In the genomic region with DNA sequence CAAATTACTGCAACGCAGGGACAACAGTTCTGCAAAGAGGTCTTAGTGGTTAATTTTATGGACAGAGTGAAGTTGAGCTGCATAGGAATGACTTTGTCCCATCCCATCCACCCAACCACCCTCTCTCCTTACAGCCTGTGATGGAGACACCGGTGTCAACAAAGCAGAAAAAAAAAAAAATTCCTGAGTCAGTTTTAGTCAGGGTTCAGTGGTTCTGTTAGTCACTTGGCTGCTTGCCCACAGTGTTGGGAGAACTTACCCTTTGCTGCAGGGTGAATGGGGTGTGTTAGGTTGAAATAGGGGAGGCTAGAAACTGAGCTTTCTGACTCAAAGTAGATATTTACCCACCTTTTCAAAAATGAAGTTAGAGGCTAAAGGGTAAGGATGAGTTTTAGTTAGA, we compare ENCODE assay signal across 10 mouse cellular contexts. TPM values are rescaled to one million over a fixed set of nuclear protein-coding genes. Genes with fewer than 3 reads are reported as not detected.
DNase-seq lines count a peak whose midpoint lies in the region; ATAC-seq and TF ChIP-seq lines count a peak whose summit lies in the region.
"Had no signal": no experiment of that assay in that cellular context is flagged by ENCODE, and none has a peak within 500 bp of the region (broad histone marks: within the 10 kb centered on the region; RNA-seq: fewer than 3 reads in every experiment).

No protein-coding gene starts in this region.

- no peak overlapping the region for H3K27ac ChIP-seq in kidney, embryonic 14.5 days (ENCODE audit: low read depth, low read length)
- peak overlapping the region; percentile 47; the same call in 1 of the 2 replicates for H3K27ac ChIP-seq in kidney, postnatal 0 days
- H3K27ac ChIP-seq: embryonic facial prominence, embryonic 13.5 days had no signal

- ATAC-seq in kidney, embryonic 14.5 days (ENCODE audit: low FRiP score, low TSS enrichment), result no peak
- peak; percentile 33; the same call in 1 of the 2 replicates for ATAC-seq in kidney, postnatal 0 days (replicated peaks; ENCODE audit: low FRiP score, low read depth)
- ATAC-seq in CD4-positive, CD25-positive, alpha-beta regulatory T cell, adult 4 months, result no peak
- ATAC-seq: lung, postnatal 0 days had no signal

- no peak overlapping the region for H3K4me2 ChIP-seq in kidney, embryonic 14.5 days (replicated peaks; ENCODE audit: low read depth, low read length)
- H3K4me2 ChIP-seq in kidney, postnatal 0 days (ENCODE audit: low read length), result no peak overlapping the region
- H3K4me2 ChIP-seq: embryonic facial prominence, embryonic 13.5 days had no signal

- intact Hi-C loops in heart, postnatal 10 days (cut with DNase I), result no loop called here

- no peak for TF ChIP-seq CTCF in kidney, postnatal 0 days (IDR thresholded peaks at IDR 0.05; ENCODE audit: low read depth)

- no peaks in the 10 kb centered on the region for H3K9me3 ChIP-seq in kidney, embryonic 14.5 days (ENCODE audit: control insufficient read depth, low read length)
- H3K9me3 ChIP-seq in kidney, postnatal 0 days (replicated peaks; ENCODE audit: low read length), result no peaks in the 10 kb centered on the region
- H3K9me3 ChIP-seq: embryonic facial prominence, embryonic 13.5 days had no signal

- H3K4me1 ChIP-seq in kidney, embryonic 14.5 days (ENCODE audit: control insufficient read depth, insufficient read depth, low read length), result peaks cover 18% of the 10 kb centered on the region
- peaks cover 29% of the 10 kb centered on the region for H3K4me1 ChIP-seq in kidney, postnatal 0 days (replicated peaks; ENCODE audit: insufficient read depth, low read length)

- no peak overlapping the region for H3K9ac ChIP-seq in kidney, embryonic 14.5 days (ENCODE audit: low read depth, low read length)
- no peak overlapping the region for H3K9ac ChIP-seq in kidney, postnatal 0 days (ENCODE audit: low read depth, low read length)
- H3K9ac ChIP-seq: embryonic facial prominence, embryonic 13.5 days had no signal

- H3K27me3 ChIP-seq in kidney, embryonic 14.5 days (ENCODE audit: control insufficient read depth, insufficient read depth, low read length), result no peaks in the 10 kb centered on the region
- H3K27me3 ChIP-seq in kidney, postnatal 0 days (ENCODE audit: insufficient read depth, low read length), result no peaks in the 10 kb centered on the region
- H3K27me3 ChIP-seq: embryonic facial prominence, embryonic 13.5 days had no signal

- WGBS in kidney, embryonic 14.5 days, result 33% methylated on average over 2 of the region's 2 CpGs
- 23% methylated on average over 2 of the region's 2 CpGs for WGBS in kidney, postnatal 0 days

- no peak overlapping the region for H3K4me3 ChIP-seq in kidney, embryonic 14.5 days (ENCODE audit: low read length)
- no peak overlapping the region for H3K4me3 ChIP-seq in kidney, postnatal 0 days (replicated peaks; ENCODE audit: low read depth, low read length)
- H3K4me3 ChIP-seq: embryonic facial prominence, embryonic 13.5 days had no signal

- DNase-seq in kidney, adult 11 months, result peak; percentile 90
- DNase-seq in A20 (ENCODE audit: low read depth, low spot score), result peak; percentile 60
- peak; percentile 80 for DNase-seq in adrenal gland, adult 2 months
- DNase-seq in kidney, postnatal 0 days (ENCODE audit: low spot score), result peak; percentile 74
- no peak for DNase-seq in cerebellum, adult 8-10 months
- no peak for DNase-seq in heart, postnatal 10 days

- H3K36me3 ChIP-seq in kidney, embryonic 14.5 days (ENCODE audit: control insufficient read depth, insufficient read depth, low read length), result no peaks in the 10 kb centered on the region
- no peaks in the 10 kb centered on the region for H3K36me3 ChIP-seq in kidney, postnatal 0 days (ENCODE audit: insufficient read depth, low read length)
- H3K36me3 ChIP-seq: embryonic facial prominence, embryonic 13.5 days had no signal

RNA-seq across cellular contexts. Expression of gene St3gal2, which starts 2.3 kb away (rescaled TPM):
- 12.1 and 14.3 TPM in 2 replicates for polyA plus RNA-seq in kidney, embryonic 14.5 days (2014; fragmentation: Nextera tagmentation; extraction: Ambion mirVana)
- 10 to 100 TPM; 14.2 to 29.5 TPM for total RNA-seq in adrenal gland, adult 2 months (2021)
- polyA plus RNA-seq in adrenal gland, adult 2 months (2012; rRNA removed), result 19.4 and 20.2 TPM in 2 replicates
- polyA plus RNA-seq in kidney, postnatal 0 days (2015; fragmentation: Nextera tagmentation; extraction: Ambion mirVana), result 15.1 and 17.2 TPM in 2 replicates
- polyA plus RNA-seq in CD4-positive, CD25-positive, alpha-beta regulatory T cell, adult 4 months (2017; shearing (Covaris generic)), result 10 to 100 TPM in 1 of 2 experiments, 1 to 10 TPM in 1; 7.5 to 12.4 TPM
- 10 to 100 TPM; 34.4 to 45.3 TPM for total RNA-seq in heart, postnatal 10 days (2021)

RNA-seq across cellular contexts. Expression of gene Fuk, which starts 15.1 kb away (rescaled TPM):
- 7.1 and 10.4 TPM in 2 replicates for polyA plus RNA-seq in kidney, embryonic 14.5 days (2014; fragmentation: Nextera tagmentation; extraction: Ambion mirVana)
- 10 to 100 TPM in 1 of 2 experiments, 1 to 10 TPM in 1; 6.7 to 11.5 TPM for total RNA-seq in adrenal gland, adult 2 months (2021)
- 20.4 and 22.0 TPM in 2 replicates for polyA plus RNA-seq in adrenal gland, adult 2 months (2012; rRNA removed)
- polyA plus RNA-seq in kidney, postnatal 0 days (2015; fragmentation: Nextera tagmentation; extraction: Ambion mirVana), result 10.1 and 10.7 TPM in 2 replicates
- polyA plus RNA-seq in CD4-positive, CD25-positive, alpha-beta regulatory T cell, adult 4 months (2017; shearing (Covaris generic)), result 1 to 10 TPM; 1.3 to 2.4 TPM
- total RNA-seq in heart, postnatal 10 days (2021), result 1 to 10 TPM; 6.8 to 8.6 TPM

Comparison
In these comparisons a context has a peak if more than half of its experiments do, and no peak if none do; other contexts are left out.
1. DNase-seq: peak in kidney, adult 11 months (single experiment), A20 (single experiment), adrenal gland, adult 2 months (single experiment) and kidney, postnatal 0 days (single experiment); none in cerebellum, adult 8-10 months (single experiment) and heart, postnatal 10 days (0 of 2).